Mouse (Mus musculus): Measurements from ENCODE around the gene Slc25a26.

- TF ChIP-seq CTCF (IDR thresholded peaks at IDR 0.05), result no peak
- TF ChIP-seq EP300 (IDR thresholded peaks at IDR 0.05), result peak; percentile 21; the same call in 1 of the 2 replicates
Measured at GRCm38 (mm10) chr6:94635343-94635742, 135.2 kb downstream of the Slc25a26 start.
